Mouse (Mus musculus): ENCODE results near the gene Cst6.

DNA sequence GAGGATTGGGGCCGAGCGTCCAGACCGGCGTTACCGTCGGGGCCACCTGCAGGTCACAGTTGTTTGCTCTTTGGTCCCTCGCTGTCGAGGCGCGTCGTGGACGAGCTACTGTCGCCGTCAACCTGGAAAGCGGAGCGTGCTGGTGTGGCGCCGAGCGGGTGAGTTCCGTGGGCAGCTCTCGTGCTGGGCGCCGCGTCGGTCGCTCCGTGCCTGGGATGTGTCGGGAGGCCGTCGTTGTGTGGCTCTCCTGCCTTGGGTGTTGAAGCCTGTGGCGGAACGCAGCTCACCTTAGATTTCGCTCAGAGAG lies 17.6 kb upstream of the Cst6 start, which contains the start of gene Banf1:
- TF ChIP-seq CTCF (conservative IDR thresholded peaks at IDR 0.05; ENCODE audit: low read length) (no peak), POU5F1 (IDR thresholded peaks at IDR 0.05; ENCODE audit: borderline replicate concordance, low read length) (no peak), NANOG (IDR thresholded peaks at IDR 0.05; ENCODE audit: borderline replicate concordance, low read length) (no peak)
